Mouse (Mus musculus): ENCODE results near the gene Rnf227.

Rnf227 gene

DNA sequence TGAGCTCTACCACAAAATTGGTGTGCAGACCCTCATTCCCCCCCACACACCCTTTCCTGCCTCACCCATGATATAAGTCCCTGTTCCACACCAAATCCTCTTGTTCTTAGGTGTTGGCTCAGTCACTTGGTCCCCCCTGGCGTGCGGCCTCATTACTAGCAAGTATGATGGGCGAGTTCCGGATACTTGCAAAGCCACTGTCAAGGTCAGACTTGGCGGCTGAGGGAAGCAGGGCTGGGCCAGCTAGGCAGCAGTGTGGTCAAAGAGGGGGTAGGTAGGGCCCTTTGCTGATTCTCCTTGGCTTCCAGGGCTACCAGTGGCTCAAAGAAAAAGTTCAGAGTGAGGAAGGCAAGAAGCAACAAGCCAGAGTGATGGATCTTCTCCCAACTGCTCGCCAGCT is 9.1 kb upstream of the Rnf227 start:
- peak; percentile 85 for DNase-seq (ENCODE audit: low read depth, low spot score)

DNA sequence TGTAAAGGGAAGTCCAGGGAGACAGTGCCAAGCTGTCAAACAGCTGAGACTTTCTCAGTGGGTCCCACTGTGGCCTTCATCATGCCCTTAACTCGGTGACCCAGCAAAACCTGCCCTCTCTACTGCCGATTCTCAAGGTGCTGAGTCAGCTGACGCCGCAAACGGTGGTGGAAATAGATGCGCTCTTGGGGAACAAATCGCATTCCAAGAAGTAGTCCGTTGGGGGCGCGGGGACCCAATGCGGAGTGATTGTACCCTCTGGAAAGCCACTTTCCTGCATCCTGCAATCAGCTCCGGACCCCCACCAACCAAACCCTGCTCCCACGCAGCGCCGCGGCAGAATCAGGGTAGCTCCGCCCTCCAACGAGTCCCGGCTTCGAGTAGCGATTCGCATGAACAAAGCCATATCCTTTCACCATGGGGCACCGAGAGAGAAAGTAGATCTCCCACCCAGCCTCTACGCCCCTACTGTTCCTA is 8.3 kb upstream of the Rnf227 start:
- peak; percentile 69 for DNase-seq (ENCODE audit: low read depth, low spot score)

DNA sequence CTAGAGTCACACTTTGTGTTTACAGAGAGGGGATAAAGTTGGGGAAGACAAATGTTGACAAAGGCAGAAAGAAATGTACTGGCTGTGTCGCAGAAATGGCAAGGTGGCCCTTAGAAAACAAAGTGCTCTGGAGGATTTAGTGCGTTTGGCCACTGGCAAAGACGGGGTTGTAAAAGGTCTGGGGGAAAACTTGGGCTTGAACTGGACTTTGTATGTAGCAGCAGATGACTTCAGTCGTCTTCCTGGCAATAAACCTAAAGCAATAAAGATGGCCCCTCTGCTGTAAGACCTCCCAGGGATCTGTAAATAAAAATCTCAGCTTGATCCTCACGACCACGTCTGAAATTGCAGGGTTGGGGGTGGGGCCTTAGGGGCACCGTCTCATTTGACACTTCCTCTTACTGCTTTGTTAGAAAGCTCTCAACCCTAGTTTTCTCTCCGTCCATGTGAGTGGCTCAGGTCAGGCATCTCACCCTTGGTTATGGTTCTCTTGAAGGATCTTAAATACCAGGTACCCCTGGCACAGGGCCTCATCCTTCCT is 7.5 kb upstream of the Rnf227 start:
- no peak for DNase-seq (ENCODE audit: low read depth, low spot score)

DNA sequence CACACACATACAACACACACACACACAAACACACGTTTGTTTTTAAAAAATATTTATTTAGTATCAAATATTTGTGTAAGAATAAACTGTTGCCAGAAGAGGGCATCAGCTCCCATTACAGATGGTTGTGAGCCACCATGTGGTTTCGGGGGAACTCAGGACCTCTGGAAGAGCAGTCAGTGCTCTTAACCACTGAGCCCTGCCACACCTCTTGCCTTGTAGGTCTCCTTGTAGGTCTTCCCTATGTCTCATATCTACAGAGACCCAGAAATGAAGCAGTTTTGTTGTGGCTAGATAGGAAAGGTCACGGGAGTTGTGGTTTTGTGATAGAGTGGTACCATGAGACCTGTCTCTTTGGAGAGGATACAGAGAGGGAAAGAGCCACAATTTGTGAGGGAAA is 6.3 kb upstream of the Rnf227 start:
- DNase-seq (ENCODE audit: low read depth, low spot score), result no peak

DNA sequence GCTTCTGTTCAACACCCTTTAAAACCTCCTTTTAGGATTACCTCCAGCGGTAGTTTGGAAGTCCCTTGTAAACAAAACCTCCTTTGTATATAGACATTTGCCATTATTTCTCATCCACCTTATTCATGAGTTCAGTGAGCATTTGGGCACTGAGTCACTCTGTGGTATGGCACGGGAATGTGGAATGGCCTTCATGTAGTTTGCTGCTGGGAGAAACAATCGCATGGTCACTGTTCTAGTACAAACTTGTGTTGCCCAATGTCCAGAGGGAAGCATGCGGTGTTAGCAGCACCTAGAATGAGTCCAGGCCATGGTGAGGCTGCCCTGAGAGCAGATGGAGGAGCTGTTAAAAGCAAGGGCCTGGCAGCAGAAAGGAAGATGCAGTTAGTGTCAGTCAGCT is 5.5 kb upstream of the Rnf227 start:
- DNase-seq (ENCODE audit: low read depth, low spot score), result no peak

DNA sequence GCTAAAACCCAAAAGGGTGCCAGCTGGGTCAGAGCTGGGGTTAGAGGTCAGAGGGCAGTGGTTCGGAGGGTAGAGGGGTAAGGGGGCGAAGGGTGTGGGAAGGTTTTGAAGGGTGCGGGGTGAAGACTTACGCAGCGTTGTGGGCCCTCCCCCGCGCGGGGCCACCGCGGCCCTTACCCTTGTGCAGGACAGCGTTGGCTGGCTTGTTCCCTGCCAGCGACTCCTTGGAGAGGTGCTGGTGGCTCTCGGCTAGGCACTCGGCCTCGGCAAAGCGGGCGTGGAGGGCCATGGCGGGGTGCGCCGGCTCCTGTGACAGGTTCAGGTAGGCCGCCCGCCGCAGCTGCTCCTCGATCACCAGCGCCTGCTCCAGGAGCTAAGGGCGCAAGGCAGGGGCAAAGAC is 6.2 kb downstream of the Rnf227 start:
- no peak for DNase-seq (ENCODE audit: low read depth, low spot score)

DNA sequence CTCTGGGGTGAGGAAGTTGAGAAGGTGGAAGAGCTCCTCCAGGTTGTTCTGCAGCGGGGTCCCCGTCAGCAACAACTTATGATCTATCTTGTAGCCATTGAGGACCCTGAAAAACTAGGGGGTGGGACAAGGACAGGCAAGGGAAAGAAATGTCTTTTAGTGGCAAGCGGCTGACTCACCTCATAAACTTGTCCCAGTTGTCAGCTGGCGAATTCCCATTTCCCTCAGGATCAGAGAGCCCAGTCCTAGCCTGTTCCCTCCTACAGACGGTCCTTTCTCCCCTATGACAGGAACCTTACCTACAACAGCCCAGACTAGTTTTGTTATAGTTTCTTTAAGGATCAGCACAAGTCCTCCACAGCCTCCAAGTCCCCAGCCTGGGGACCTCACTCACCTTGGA is 16.3 kb downstream of the Rnf227 start:
- no peak for DNase-seq (ENCODE audit: low read depth, low spot score)

DNA sequence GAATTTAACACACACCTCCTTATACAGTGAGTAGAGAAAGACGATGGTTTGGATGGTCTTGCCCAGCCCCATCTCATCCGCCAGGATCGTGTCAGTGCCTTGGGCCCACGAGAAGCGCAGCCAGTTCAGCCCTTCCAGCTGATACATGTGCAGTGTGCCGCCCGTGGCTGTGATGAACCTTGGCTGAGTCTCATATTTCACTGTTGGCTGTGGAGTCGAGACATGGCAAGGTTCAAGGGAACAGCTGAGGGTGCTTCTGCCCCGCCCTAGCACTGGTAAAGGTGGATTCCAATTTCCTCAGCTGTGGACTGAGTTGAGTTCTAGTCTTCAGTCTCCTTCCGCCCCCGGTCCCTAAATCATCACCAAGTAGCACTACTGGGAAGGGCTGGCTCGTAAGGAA is 17.4 kb downstream of the Rnf227 start:
- DNase-seq (ENCODE audit: low read depth, low spot score), result no peak

DNA sequence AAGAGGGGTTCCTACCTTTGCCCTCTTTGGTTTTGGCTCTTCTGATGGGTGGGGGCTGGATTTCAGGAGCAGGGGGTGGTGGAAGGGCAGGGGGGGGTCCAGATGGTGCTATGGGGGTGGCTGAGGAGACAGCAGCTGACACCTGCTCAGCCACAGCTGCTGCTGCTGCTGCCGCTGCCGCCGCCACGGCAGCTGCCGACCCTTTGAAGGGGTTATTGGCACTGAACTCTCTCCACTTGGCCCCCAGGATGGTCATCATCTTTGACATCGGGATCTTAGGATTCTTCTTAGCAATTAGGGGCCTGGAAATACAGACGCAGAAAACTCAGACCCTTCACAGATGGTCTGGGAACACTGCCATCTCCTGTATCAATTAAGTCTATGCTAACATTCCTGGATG is 21.8 kb downstream of the Rnf227 start:
- DNase-seq (ENCODE audit: low read depth, low spot score), result no peak

DNA sequence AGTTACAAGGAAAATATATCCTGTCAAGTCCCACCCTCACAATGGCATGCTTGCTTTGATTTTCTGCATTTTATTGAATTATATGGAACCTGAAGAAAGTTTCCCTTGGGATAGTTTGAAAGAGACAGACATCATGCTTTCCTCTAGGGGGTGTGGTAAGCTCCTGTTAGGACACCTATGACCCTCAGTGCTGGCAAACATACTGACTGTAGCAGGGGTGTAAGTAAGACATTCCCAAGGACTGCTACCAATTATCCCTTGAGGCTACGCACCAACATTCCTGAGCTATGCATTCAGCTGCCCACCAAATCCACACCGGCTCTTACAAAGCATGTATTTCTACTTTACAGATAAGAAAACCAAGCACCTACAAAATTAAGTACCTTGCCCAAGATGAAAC is 22.2 kb downstream of the Rnf227 start:
- no peak for DNase-seq (ENCODE audit: low read depth, low spot score)

DNA sequence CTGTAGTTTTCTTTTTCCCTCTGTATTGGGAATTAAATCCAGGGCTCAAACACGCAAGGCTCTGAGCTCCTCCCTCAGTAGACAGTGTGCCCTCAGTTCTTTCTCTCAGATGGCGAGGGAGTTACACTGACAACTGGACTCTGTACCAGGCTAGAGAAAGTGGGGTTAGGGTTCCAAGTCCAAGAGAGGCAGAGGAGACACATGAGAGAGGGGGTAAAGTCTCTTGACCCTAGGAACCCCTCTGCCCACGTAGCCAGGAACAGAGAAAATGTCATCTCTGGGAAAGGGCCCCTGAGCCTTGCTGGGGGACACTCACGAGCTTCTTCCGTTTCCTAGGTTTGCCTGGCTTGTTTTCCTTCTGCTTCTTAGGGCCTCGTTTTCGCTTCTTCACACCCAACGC is 24.1 kb downstream of the Rnf227 start:
- DNase-seq (ENCODE audit: low read depth, low spot score), result no peak

DNA sequence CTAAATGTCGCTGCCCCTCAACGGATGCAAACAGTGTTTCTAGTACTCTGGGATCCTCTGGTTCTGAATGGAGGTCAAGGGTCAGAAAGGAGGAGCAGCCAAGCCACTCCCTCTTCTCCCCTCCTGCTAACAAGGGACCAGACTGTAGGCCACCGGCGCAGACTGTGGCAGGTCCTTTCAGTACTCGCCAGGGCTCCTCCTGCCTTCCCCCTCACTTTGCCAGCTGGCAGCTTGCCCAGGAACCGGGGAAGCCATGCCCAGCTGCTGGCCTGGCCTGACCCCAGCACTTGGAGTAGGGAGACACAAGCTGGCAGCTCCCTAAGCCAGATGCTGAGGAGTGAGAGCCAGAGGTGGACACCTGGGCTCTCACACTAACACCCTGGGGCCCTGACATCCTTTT is 24.6 kb downstream of the Rnf227 start:
- no peak for DNase-seq (ENCODE audit: low read depth, low spot score)

DNA sequence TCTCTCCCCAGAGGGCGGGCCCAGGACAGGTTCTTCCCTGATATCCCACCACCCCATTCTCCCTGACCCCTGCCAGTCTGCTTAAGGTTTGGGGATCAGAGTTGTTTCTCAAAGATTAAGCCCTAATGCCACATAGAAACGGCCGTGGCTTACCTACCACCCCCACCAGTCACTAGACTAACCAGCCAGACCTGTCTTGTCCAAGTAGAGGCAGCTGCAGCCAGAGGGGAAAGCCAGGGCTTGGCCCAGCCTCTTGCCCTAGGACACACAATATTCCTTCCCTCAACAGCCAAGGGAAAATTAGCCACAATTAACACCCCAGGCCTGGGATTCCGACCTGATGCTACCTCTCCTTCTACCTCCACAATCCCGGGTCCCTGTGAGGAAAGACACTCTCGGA is 25.5 kb downstream of the Rnf227 start:
- no peak for DNase-seq (ENCODE audit: low read depth, low spot score)

DNA sequence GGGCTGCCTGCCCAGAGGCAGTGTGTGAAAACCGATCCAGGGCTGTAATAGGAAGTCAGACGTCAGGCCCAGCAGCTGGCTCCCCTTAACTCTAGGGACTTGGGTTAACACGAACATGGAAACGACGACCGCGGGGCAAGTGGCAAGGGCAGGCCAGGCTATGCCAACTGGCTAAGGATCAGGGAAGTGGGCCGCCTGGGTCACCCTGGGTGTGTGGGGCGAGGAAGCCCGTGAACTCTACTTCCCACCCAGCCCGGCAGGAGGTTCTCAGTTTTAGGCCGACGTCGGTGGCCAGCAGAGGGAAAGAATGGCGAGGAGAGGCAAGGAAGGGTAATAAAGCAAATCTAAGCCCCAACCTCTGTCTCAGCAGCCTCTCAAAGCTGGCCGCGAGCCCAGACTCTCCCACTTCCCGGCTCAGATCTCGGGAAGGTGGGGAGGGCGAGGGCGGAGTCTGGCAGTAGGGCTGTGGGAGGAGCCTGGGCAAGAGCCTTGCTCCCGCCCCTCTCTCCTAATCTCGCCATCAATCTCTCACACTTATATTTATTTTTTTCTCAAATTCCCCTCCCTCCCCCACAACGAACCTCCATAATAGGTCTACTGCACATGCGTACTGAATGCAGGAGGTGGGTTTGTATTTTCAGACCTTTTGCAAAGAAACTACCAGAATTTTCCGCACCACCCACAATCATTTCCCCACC is 26.0 kb downstream of the Rnf227 start:
- DNase-seq (ENCODE audit: low read depth, low spot score), result peak; percentile 87

DNA sequence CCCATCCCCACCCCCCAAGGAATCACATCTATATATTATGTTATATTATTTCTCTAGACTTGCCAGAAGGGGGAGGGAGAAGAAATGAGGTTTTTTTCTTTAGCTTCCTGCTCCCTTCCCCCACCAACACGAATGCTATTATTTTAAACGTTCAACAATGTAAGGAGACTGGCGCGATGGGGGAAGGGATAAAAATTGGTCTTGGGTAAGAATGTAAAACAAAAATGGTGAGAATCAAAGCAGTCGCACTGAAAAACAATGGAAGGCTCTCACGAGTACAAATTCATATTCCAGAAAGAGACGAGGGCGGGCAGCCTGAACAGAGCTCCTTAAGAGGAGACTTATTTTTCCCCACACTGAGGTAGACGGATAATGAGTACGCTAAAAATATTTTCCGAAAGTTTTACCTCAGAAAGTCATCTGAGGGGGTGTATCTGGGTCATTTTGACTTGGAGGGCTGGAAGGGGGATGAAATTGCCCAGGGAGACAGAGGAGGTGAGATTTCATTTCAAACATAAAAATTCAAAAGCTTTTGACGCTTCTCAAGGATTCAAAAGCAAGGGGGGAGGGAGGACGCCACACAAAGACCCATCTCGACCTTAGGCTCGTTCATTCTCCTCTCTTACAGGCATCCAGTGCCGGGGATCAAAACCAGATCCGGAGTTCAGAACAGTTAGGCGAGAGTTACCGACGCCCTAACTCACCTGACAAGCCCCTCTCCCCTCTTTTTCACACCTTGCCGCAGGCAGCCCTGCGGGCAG is 26.8 kb downstream of the Rnf227 start:
- no peak for DNase-seq (ENCODE audit: low read depth, low spot score)

DNA sequence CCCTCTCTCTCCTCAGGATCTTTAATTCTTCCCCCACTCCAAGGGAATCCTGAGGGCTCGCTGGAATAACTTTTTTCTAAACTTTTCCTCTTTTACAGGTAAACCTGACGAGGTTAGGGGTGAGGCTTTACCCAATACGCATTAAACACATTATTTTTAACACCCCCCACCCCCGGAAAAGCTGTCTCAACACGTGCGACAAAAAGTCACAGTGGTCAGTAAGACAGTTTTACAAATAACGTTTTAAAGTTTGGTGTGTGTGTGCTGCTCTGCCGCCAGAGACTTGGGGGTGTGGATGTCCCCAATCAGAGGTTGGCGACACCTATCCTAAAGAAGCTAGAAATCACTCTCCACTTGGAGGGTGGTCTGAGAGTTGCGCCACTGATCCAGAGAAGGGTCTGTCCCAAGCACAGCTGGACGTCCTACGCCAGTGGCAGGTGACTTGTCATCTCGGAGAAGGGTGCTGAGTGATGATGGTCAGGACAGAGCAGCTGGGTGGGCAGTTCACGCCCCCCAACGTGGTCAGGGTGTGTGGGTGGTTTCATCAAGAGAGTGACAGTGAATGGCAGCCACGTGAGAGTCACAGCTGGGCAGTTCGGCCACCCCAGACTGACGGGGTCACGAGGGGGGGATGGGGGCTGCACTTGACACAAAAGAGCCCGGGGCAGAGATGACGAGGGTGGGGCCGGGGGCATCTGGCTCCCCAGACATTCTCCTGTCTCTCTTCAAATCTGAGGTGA is 27.5 kb downstream of the Rnf227 start:
- no peak for DNase-seq (ENCODE audit: low read depth, low spot score)

DNA sequence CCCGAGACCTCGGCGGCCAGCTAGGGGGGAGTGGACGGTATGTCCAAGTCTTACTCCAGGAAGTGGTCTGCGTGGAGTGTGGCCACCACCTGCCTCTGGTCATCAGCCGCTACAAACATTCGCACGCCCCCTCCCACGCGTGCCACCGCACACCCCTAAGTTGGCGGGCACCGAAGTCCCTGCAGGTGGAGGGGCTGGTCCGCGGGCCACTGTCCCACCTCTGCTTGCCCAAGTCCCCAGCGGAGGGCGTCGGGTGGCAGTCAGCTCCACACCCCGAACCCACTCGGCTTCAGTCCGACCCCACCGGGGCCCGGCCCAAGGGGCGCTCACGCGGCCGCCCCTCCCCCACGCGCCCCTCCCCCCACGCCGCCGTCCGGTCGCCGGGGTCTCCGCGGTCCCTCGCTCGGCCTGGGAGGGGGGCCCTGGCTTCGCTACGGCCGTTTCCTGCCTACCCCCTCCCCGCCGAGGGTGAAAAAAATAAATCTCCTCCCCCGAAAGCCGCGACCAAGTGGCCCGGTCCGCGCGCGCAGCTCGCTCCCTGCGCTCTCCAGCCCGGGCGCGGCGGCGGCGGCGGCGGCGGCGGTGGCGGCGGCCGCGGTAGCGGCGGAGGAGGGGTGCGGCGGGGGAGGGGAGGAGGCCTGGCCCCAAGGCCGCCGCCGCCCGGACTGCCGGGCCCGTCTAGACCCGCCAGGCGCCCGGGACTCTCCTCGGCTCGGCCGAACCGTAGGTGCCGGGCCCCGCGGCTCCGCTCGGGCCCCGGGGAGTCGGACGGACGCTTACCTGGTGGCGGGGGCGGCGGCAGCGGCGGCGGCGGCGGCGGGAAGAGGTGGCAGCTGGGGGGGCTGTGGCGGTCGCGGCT is 28.3 kb downstream of the Rnf227 start:
- no peak for DNase-seq (ENCODE audit: low read depth, low spot score)

DNA sequence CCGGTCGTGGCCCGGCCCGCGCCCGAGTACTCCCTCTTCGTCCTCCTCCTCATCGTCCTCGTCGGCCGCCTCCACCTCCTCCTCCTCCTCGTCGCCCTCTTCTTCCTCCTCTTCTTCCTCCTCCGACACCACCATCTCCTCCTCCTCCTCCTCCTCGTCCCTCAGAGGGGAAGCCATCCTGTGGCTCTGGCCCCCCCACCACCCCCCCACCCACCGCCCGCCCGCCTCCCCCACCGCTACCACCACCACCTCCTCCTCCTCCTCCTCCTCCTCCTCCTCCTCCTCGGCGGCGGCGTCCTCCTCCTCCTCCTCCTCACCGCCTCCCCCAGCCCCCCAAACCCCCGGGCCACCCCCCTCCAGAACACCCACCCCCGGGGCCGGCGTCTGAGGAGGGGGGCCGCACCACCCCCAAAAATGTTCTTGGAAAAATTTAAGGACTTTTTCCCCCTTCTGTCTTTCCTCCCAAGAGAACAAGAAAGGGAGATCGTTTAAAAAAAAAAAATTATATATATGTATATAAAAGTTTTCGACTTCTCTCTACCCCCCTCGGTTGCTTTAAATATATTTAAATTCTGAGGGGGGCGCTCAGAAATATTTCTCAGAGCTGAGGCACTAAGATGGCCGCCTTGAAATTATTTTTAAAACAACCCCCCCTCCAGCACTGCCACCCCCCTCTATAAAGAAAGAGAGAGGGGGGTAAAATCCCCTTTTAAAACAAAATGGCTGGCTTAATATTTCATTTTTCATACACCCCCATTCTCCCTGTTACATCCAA is 29.1 kb downstream of the Rnf227 start, which contains the start of gene Chd3:
Gene Chd3, minus strand, starts transcription at position 192 of the 775 bp plus-strand sequence.
- DNase-seq (ENCODE audit: low read depth, low spot score), result no peak

DNA sequence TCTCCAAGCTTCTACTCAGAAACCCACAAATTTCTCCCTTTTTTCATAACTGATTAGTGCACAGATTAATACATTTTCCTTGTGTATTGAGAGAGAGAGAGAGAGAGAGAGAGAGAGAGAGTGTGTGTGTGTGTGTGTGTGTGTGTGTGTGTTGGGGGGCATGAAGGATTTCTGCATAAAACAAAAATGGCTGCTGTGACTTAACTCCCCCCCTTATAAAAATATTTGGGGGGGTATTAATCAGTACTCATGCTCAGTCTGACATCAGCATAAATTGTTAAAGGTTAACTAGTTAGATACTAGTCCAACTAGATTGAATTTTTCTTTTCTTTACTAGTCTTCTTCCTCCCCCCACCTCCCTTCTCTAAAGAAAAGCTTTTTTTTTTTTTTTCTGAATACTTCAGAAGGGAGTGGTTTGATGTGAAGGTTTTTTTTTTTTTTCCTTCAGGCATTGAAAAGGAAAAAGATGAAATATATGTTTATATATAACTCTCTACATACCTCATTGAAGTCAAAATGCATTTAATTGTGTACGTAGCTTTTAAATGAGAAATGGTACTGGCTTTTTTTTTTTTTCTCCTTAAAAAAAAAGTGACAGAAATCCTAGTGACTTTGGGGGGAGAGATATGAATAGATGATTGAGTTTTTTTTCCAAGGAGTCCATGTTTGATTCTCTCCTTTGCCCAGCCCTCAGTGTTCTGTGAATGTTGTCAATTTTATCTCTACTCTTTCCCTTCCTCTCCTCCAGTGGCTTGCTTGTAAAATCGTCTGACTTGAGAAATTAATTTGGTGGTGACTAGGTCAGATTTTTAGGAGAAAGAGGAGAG is 29.9 kb downstream of the Rnf227 start:
- no peak for DNase-seq (ENCODE audit: low read depth, low spot score)

DNA sequence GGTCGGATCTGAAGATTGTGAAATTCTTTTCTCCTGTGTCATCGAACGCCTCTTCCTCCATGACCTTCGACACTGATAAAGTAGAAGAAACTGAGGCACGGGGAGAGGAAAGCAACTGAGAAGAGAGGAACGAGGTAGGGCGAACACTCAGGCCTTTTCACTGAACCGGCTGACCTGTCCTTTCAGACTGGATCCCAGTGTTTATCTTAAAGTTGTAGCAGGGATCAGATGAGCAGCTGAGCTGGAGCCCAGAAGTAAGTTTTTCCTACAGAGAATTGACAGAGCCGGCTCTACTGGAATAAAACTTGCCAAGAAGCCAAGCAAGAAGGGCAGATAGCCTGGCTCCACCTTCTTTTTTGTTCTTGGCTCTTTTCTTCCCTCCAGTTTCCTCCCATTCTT is 30.6 kb downstream of the Rnf227 start:
- DNase-seq (ENCODE audit: low read depth, low spot score), result no peak

Data from ZHBTc4 (cell line).